Mouse (Mus musculus) midbrain, embryonic 11.5 days (tissue): ENCODE measurements around the gene Brms1l. TPM values are rescaled to one million over a fixed set of nuclear protein-coding genes. Genes with fewer than 3 reads are reported as not detected.

ENCODE experiments used
- ATAC-seq: fragments of 200-750 bp; cut with Nextera tagmentation; 2 replicates; pipeline ENCODE4 v1.8.0; 2017; ENCODE audit warnings: moderate TSS enrichment, moderate library complexity; ENCODE audit not compliant: low FRiP score
- DNase-seq: peaks from one replicate; pipeline ENCODE4 v3.0.0; 2015; ENCODE audit warnings: low spot score; ENCODE audit errors: missing footprints
- H3K27ac ChIP-seq: fragments of 300-500 bp; sonication (generic); 2 replicates; pipeline ENCODE4 v1.5.1; 2014; ENCODE audit warnings: low read depth, low read length
- H3K27me3 ChIP-seq: fragments of 300-500 bp; sonication (generic); 2 replicates; pipeline ENCODE4 v1.6.1; 2014; ENCODE audit warnings: mild to moderate bottlenecking, low read length, moderate library complexity, mixed read lengths; ENCODE audit not compliant: control insufficient read depth, insufficient read depth
- H3K36me3 ChIP-seq: fragments of 300-500 bp; sonication (generic); 2 replicates; pipeline ENCODE4 v1.6.1; 2014; ENCODE audit warnings: mild to moderate bottlenecking, low read length, moderate library complexity, mixed read lengths; ENCODE audit not compliant: control insufficient read depth, insufficient read depth
- H3K4me1 ChIP-seq: fragments of 300-500 bp; sonication (generic); 2 replicates; pipeline ENCODE4 v1.6.1; 2014; ENCODE audit warnings: low read length; ENCODE audit not compliant: control insufficient read depth, insufficient read depth
- H3K4me2 ChIP-seq: fragments of 300-500 bp; sonication (generic); 2 replicates; pipeline ENCODE4 v1.6.1; 2014; ENCODE audit warnings: mild to moderate bottlenecking, moderate library complexity
- H3K4me3 ChIP-seq: fragments of 300-500 bp; sonication (generic); 2 replicates; pipeline ENCODE4 v1.5.1; 2014; ENCODE audit warnings: low read depth, low read length
- H3K9ac ChIP-seq: fragments of 300-500 bp; sonication (generic); 2 replicates; pipeline ENCODE4 v1.6.1; 2014; ENCODE audit warnings: low read length
- H3K9me3 ChIP-seq: fragments of 300-500 bp; sonication (generic); 2 replicates; pipeline ENCODE4 v1.6.1; 2016; ENCODE audit warnings: low read length; ENCODE audit not compliant: control insufficient read depth
- WGBS: fragments of 180-500 bp; shearing (Covaris S2); extraction: QIAGEN DNeasy Blood & Tissue Kit; methylation state at CpG from one replicate; pipeline ENCODE4 v1.1.7; 2014; 5-methylcytosine and 5-hydroxymethylcytosine counted together
- microRNA-seq: library from miRNA; unstranded; fragments of <30 nt; microRNA quantifications from one replicate; pipeline ENCODE4, GENCODE M21; 2017
- polyA plus RNA-seq: library from polyadenylated mRNA; unstranded; fragments of >200 nt; fragmentation: Nextera tagmentation; extraction: Ambion mirVana; gene quantifications from 2 replicates; pipeline ENCODE4 v1.2.1, GENCODE M21; 2014

Gene Brms1l
- polyA plus RNA-seq, 1 experiment from 2014 or later: 36.0 TPM

GRCm38 (mm10) chr12:55904801-55905200 lies 68.7 kb downstream of the Brms1l start:
- 79% methylated on average over 1 of the region's 1 CpGs for WGBS

GRCm38 (mm10) chr12:55912138-55912537 lies 76.0 kb downstream of the Brms1l start:
- ATAC-seq (no peak), DNase-seq (no peak)
- H3K27ac ChIP-seq: no peak overlapping the region
- H3K36me3 ChIP-seq: no peaks in the 10 kb centered on the region
- no peak overlapping the region for H3K9ac ChIP-seq
- no peaks in the 10 kb centered on the region for H3K9me3 ChIP-seq
- H3K27me3 ChIP-seq: no peaks in the 10 kb centered on the region
- H3K4me2 ChIP-seq: no peak overlapping the region
- 0 out of 2 replicates have a peak, but pooled peaks cover 2% of the 10 kb centered on the region for H3K4me1 ChIP-seq
- WGBS: 18% methylated on average over 3 of the region's 3 CpGs
- H3K4me3 ChIP-seq: no peak overlapping the region

More at GRCm38 (mm10) chr12:55904801-55905200, 68.7 kb downstream of the Brms1l start:
- Histone ChIP-seq H3K4me1 (no peaks in the 10 kb centered on the region), H3K4me3 (no peak overlapping the region), H3K9me3 (no peaks in the 10 kb centered on the region), H3K4me2 (no peak overlapping the region), H3K27me3 (no peaks in the 10 kb centered on the region), H3K27ac (no peak overlapping the region), H3K9ac (no peak overlapping the region), H3K36me3 (no peaks in the 10 kb centered on the region)
- no peak for ATAC-seq
- DNase-seq: no peak

- 77% methylated on average over 9 of the region's 9 CpGs for WGBS
- no peaks in the 10 kb centered on the region for H3K9me3 ChIP-seq
- no peak overlapping the region for H3K4me2 ChIP-seq
- ATAC-seq (no peak), DNase-seq (no peak)
- 0 out of 2 replicates have a peak, but pooled peaks cover 2% of the 10 kb centered on the region for H3K4me1 ChIP-seq
- no peaks in the 10 kb centered on the region for H3K36me3 ChIP-seq
- no peak overlapping the region for H3K27ac ChIP-seq
- H3K9ac ChIP-seq: no peak overlapping the region
- no peak overlapping the region for H3K4me3 ChIP-seq
- H3K27me3 ChIP-seq: no peaks in the 10 kb centered on the region
Measured at GRCm38 (mm10) chr12:55913201-55913600, 77.1 kb downstream of the Brms1l start.

GRCm38 (mm10) chr12:55916250-55916649 lies 80.1 kb downstream of the Brms1l start:
- DNase-seq: no peak
- Histone ChIP-seq H3K36me3 (no peaks in the 10 kb centered on the region), H3K27me3 (no peaks in the 10 kb centered on the region), H3K27ac (no peak overlapping the region), H3K4me3 (no peak overlapping the region), H3K9me3 (no peaks in the 10 kb centered on the region), H3K4me1 (0 out of 2 replicates have a peak, but pooled peaks cover 2% of the 10 kb centered on the region), H3K9ac (no peak overlapping the region), H3K4me2 (no peak overlapping the region)
- ATAC-seq: no peak
- 69% methylated on average over 8 of the region's 8 CpGs for WGBS

GRCm38 (mm10) chr12:55917020-55917419 lies 80.9 kb downstream of the Brms1l start:
- Histone ChIP-seq H3K4me3 (no peak overlapping the region), H3K36me3 (no peaks in the 10 kb centered on the region), H3K4me2 (no peak overlapping the region), H3K27ac (no peak overlapping the region), H3K9ac (no peak overlapping the region), H3K27me3 (no peaks in the 10 kb centered on the region), H3K4me1 (0 out of 2 replicates have a peak, but pooled peaks cover 2% of the 10 kb centered on the region), H3K9me3 (no peaks in the 10 kb centered on the region)
- ATAC-seq: no peak
- no peak for DNase-seq
- 93% methylated on average over 19 of the region's 19 CpGs for WGBS

Small RNAs within 50 kb of the gene (microRNA-seq; reads per million reads assigned to microRNA genes)
- 3.2 reads per million, percentile 14 among the genes with 10 or more reads in this experiment for gene Gm23394

Other genes starting within 250 kb of the Brms1l start
- gene Insm2, start 236.9 kb upstream of the Brms1l start, polyA plus RNA-seq: 0.40 and 0.57 TPM in 2 replicates
- gene Ralgapa1, start 15.2 kb upstream of the Brms1l start, polyA plus RNA-seq: 19.0 and 19.1 TPM in 2 replicates